Mouse (Mus musculus): ENCODE measurements at regions not wholly inside any gene's neighbourhood (a gene's known extent, or its start where the extent isn't known, plus 50 kb on each side); places are given as distances from the start of the nearest gene placed in this dataset.

GRCm38 (mm10) chr7:69584516-69584915 is 782.0 kb downstream of the Nr2f2 start:
- no peak for DNase-seq
- 83% methylated on average over 2 of the region's 2 CpGs for WGBS
- Histone ChIP-seq H3K4me1 (ENCODE audit: control insufficient read depth, insufficient read depth, low read length) (no peaks in the 10 kb centered on the region), H3K4me3 (replicated peaks; ENCODE audit: extremely low read depth, low read depth, low read length) (no peak overlapping the region)
- no peak for TF ChIP-seq POLR2A (IDR thresholded peaks at IDR 0.05; ENCODE audit: borderline replicate concordance, extremely low read depth, low read depth, low read length)
- no peak for TF ChIP-seq CTCF (IDR thresholded peaks at IDR 0.05; ENCODE audit: insufficient read depth, low read length)

- H3K4me1 ChIP-seq (ENCODE audit: control insufficient read depth, insufficient read depth, low read length): no peaks in the 10 kb centered on the region
- no peak overlapping the region for H3K4me3 ChIP-seq (replicated peaks; ENCODE audit: extremely low read depth, low read depth, low read length)
- no peak for DNase-seq
- WGBS: 76% methylated on average over 1 of the region's 1 CpGs
- no peak for TF ChIP-seq CTCF (IDR thresholded peaks at IDR 0.05; ENCODE audit: insufficient read depth, low read length)
- TF ChIP-seq POLR2A (IDR thresholded peaks at IDR 0.05; ENCODE audit: borderline replicate concordance, extremely low read depth, low read depth, low read length): no peak
These were observed 782.6 kb downstream of the Nr2f2 start for GRCm38 (mm10) chr7:69583901-69584300.

- Histone ChIP-seq H3K4me1 (ENCODE audit: control insufficient read depth, insufficient read depth, low read length) (no peaks in the 10 kb centered on the region), H3K4me3 (replicated peaks; ENCODE audit: extremely low read depth, low read depth, low read length) (no peak overlapping the region)
- WGBS: 66% methylated on average over 6 of the region's 6 CpGs
- TF ChIP-seq CTCF (IDR thresholded peaks at IDR 0.05; ENCODE audit: insufficient read depth, low read length): no peak
- TF ChIP-seq POLR2A (IDR thresholded peaks at IDR 0.05; ENCODE audit: borderline replicate concordance, extremely low read depth, low read depth, low read length): no peak
- no peak for DNase-seq
These were observed 784.9 kb downstream of the Nr2f2 start for GRCm38 (mm10) chr7:69581668-69582067.

DNA sequence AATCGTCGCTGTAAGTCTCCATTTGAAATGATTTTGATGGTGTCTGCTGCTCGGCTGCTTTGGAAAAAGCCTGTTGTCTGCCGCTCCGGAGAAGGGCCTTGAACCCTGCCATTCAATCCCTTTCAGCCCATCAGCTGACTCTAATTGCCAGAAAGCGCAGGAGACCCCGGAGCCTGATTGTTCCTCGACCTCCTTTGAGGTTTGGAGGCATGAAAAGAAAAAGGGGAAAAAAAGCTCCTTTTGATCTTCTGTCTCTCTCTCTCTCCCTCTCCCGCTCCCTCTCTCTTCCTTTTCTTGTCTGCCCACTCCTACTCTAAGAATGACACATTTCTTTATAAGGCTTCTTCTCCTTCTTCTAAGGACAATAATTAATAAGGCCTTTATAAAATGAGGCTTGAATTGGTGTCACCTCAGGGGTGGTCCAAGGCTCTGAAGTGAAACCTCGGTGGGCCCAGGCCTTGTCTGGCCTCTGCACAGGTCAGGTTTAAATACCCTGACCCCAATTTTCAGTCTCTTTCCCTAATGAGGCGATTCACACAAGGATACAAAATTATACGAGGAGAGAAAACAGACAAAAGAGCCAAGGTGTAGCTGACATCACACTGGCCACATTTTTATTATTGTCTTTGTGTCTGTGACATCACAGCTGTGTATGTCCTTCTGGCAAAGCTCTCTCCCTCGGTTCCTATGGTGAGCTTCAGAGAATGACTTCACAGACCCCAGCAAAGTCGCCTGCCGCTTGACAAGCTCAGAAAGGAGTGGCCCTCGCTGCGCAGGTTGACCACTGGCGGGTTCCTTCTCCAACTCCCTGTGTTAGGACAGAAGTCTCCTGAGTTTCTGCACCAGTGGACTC is 787.4 kb downstream of the Nr2f2 start:
- WGBS: 65% methylated on average over 18 of the region's 18 CpGs
- TF ChIP-seq CTCF (IDR thresholded peaks at IDR 0.05; ENCODE audit: insufficient read depth, low read length) (no peak), POLR2A (IDR thresholded peaks at IDR 0.05; ENCODE audit: borderline replicate concordance, extremely low read depth, low read depth, low read length) (no peak)
- Histone ChIP-seq H3K4me1 (ENCODE audit: control insufficient read depth, insufficient read depth, low read length) (no peaks in the 10 kb centered on the region), H3K4me3 (replicated peaks; ENCODE audit: extremely low read depth, low read depth, low read length) (no peak overlapping the region)
- DNase-seq: no peak

DNA sequence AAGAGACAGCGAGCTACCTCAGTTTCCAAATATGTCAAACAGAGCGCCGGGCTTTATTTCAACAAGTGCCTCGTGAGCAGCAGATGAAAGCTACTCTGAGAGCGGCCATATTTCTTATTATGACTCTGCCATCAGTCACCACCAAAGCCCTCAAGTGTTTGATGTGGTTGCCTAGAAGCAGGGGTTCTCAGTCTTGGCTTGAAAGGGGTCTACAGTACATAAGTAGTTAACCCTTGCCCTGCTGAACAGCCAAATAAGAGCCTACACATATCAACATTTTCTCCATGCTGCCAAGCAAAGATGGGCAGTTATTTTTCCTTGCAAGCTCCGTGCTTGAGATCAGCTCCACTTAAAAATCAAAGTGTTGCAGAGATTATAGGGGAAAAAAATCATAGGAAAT is 788.8 kb downstream of the Nr2f2 start:
- no peak for DNase-seq
- H3K4me1 ChIP-seq (ENCODE audit: control insufficient read depth, insufficient read depth, low read length): no peaks in the 10 kb centered on the region
- WGBS: 61% methylated on average over 6 of the region's 6 CpGs
- TF ChIP-seq POLR2A (IDR thresholded peaks at IDR 0.05; ENCODE audit: borderline replicate concordance, extremely low read depth, low read depth, low read length): no peak
- TF ChIP-seq CTCF (IDR thresholded peaks at IDR 0.05; ENCODE audit: insufficient read depth, low read length): no peak
- H3K4me3 ChIP-seq (replicated peaks; ENCODE audit: extremely low read depth, low read depth, low read length): no peak overlapping the region

DNA sequence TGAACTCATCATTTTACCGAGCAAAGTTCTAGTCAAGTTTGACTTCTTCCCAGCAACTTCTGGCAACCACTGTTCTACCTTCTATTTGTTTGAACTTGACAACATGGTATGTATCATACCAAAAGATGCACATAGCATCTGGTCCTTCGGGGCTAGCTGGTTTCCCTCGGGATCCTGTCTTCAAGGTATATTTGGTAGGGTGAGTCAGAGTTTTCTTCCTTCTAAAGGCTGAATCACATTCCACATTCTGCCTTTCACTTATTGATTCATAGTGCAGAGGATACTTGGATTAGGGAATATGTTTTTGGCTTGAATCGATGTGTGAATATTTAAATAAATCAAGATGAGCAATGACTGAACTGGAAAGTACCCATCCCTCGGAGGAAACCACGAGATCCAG is 789.9 kb downstream of the Nr2f2 start:
- TF ChIP-seq POLR2A (IDR thresholded peaks at IDR 0.05; ENCODE audit: borderline replicate concordance, extremely low read depth, low read depth, low read length): no peak
- TF ChIP-seq CTCF (IDR thresholded peaks at IDR 0.05; ENCODE audit: insufficient read depth, low read length): no peak
- H3K4me3 ChIP-seq (replicated peaks; ENCODE audit: extremely low read depth, low read depth, low read length): no peak overlapping the region
- DNase-seq: no peak
- WGBS: 72% methylated on average over 6 of the region's 6 CpGs
- H3K4me1 ChIP-seq (ENCODE audit: control insufficient read depth, insufficient read depth, low read length): no peaks in the 10 kb centered on the region

GRCm38 (mm10) chr7:69573730-69574129 is 792.8 kb downstream of the Nr2f2 start:
- TF ChIP-seq CTCF (IDR thresholded peaks at IDR 0.05; ENCODE audit: insufficient read depth, low read length) (no peak), POLR2A (IDR thresholded peaks at IDR 0.05; ENCODE audit: borderline replicate concordance, extremely low read depth, low read depth, low read length) (no peak)
- H3K4me1 ChIP-seq (ENCODE audit: control insufficient read depth, insufficient read depth, low read length): no peaks in the 10 kb centered on the region
- no peak overlapping the region for H3K4me3 ChIP-seq (replicated peaks; ENCODE audit: extremely low read depth, low read depth, low read length)
- 70% methylated on average over 5 of the region's 5 CpGs for WGBS
- DNase-seq: no peak

DNA sequence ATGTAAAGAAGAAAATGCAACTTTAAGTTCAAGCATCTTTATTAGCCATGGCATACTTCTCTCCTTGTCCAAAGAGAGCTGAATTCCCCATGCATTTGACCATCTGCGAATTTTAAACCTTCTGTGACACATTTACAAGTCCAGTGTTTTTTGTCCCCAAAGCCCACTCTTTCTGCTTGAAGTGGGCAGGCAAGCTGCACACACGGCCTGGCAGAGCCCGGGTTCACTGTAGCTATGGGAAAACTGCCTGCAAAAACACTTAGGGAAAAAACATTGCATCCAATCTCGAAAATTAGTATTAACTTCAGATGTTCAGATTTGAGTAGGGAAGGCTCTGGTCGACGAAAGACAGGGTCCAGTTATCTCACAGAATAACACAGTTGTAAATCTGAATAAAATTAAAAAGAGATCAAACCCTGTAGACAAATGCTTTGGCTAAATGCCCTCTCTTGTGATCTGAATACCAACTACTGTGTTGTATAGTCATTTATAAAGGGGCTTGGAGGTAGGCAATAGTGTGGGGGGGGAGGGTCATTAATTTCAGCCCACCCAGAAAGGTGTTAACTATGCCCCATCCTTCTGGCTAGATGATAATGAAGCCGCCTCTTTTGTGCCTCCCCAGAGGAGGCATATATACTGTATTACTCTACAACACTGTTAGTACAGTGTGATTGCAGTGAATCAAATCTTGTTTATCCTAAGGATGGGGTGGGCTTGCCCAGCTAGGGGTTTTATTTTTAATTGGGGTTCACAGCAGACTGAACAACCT is 793.7 kb downstream of the Nr2f2 start:
- 74% methylated on average over 7 of the region's 7 CpGs for WGBS
- Histone ChIP-seq H3K4me3 (replicated peaks; ENCODE audit: extremely low read depth, low read depth, low read length) (no peak overlapping the region), H3K4me1 (ENCODE audit: control insufficient read depth, insufficient read depth, low read length) (no peaks in the 10 kb centered on the region)
- TF ChIP-seq CTCF (IDR thresholded peaks at IDR 0.05; ENCODE audit: insufficient read depth, low read length): no peak
- no peak for TF ChIP-seq POLR2A (IDR thresholded peaks at IDR 0.05; ENCODE audit: borderline replicate concordance, extremely low read depth, low read depth, low read length)
- no peak for DNase-seq

- Histone ChIP-seq H3K4me3 (replicated peaks; ENCODE audit: extremely low read depth, low read depth, low read length) (no peak overlapping the region), H3K4me1 (ENCODE audit: control insufficient read depth, insufficient read depth, low read length) (no peaks in the 10 kb centered on the region)
- 75% methylated on average over 4 of the region's 4 CpGs for WGBS
- no peak for DNase-seq
- TF ChIP-seq POLR2A (IDR thresholded peaks at IDR 0.05; ENCODE audit: borderline replicate concordance, extremely low read depth, low read depth, low read length) (no peak), CTCF (IDR thresholded peaks at IDR 0.05; ENCODE audit: insufficient read depth, low read length) (no peak)
These were observed 799.6 kb downstream of the Nr2f2 start for GRCm38 (mm10) chr7:69566949-69567348.

All from lung, adult 2 months (tissue).